Comparison of ENCODE assay signal across 12 mouse cellular contexts in genomic region chr4:53487216-53488188, GRCm38 (mm10). TPM values are rescaled to one million over a fixed set of nuclear protein-coding genes. Genes with fewer than 3 reads are reported as not detected.
A peak's percentile ranks its signal among the peaks of the same experiment; 100 is the strongest.
DNase-seq lines count a peak whose midpoint lies in the region; ATAC-seq and TF ChIP-seq lines count a peak whose summit lies in the region.
"Had no signal": no experiment of that assay in that cellular context is flagged by ENCODE, and none has a peak within 500 bp of the region (broad histone marks: within the 10 kb centered on the region; RNA-seq: fewer than 3 reads in every experiment).

No protein-coding gene starts in this region.

- no peak overlapping the region for H3K4me2 ChIP-seq in forebrain, embryonic 15.5 days (replicated peaks)
- 0 out of 2 replicates have a peak overlapping the region, but pooled peaks have one; percentile 20 for H3K4me2 ChIP-seq in liver, embryonic 16.5 days (ENCODE audit: low read depth, low read length)
- H3K4me2 ChIP-seq: heart, embryonic 13.5 days had no signal

- no peaks in the 10 kb centered on the region for H3K9me3 ChIP-seq in forebrain, embryonic 15.5 days
- H3K9me3 ChIP-seq in forebrain, embryonic 10.5 days, result no peaks in the 10 kb centered on the region
- no peaks in the 10 kb centered on the region for H3K9me3 ChIP-seq in liver, embryonic 16.5 days (replicated peaks; ENCODE audit: control insufficient read depth, low read length)
- H3K9me3 ChIP-seq in midbrain, embryonic 10.5 days (replicated peaks), result no peaks in the 10 kb centered on the region
- H3K9me3 ChIP-seq: heart, embryonic 13.5 days; hindbrain, embryonic 10.5 days had no signal

- H3K79me2 ChIP-seq in liver, adult 2 months (ENCODE audit: control insufficient read depth, insufficient read depth, low read length), result peaks cover 2% of the 10 kb centered on the region; the same call in 1 of the 2 replicates

- ATAC-seq in forebrain, embryonic 15.5 days (replicated peaks), result 0 out of 2 replicates have a peak, but pooled peaks have one; percentile 35
- 0 out of 2 replicates have a peak, but pooled peaks have one; percentile 32 for ATAC-seq in liver, embryonic 16.5 days (ENCODE audit: low read depth)

- H3K4me1 ChIP-seq in forebrain, embryonic 15.5 days, result peaks cover 28% of the 10 kb centered on the region
- H3K4me1 ChIP-seq in forebrain, embryonic 10.5 days, result peaks cover 8% of the 10 kb centered on the region
- peaks cover 8% of the 10 kb centered on the region for H3K4me1 ChIP-seq in liver, adult 2 months (ENCODE audit: control insufficient read depth, insufficient read depth, low read length)
- H3K4me1 ChIP-seq in liver, embryonic 16.5 days (ENCODE audit: control insufficient read depth, low read depth, low read length), result no peaks in the 10 kb centered on the region; the same call in 1 of the 2 replicates
- peaks cover 37% of the 10 kb centered on the region for H3K4me1 ChIP-seq in midbrain, embryonic 10.5 days

- H3K4me3 ChIP-seq in forebrain, embryonic 15.5 days, result no peak overlapping the region
- H3K4me3 ChIP-seq in forebrain, embryonic 10.5 days, result no peak overlapping the region
- no peak overlapping the region for H3K4me3 ChIP-seq in liver, adult 2 months (ENCODE audit: insufficient read depth, low read depth, low read length)
- H3K4me3 ChIP-seq in liver, embryonic 16.5 days (ENCODE audit: low read depth, low read length), result no peak overlapping the region
- no peak overlapping the region for H3K4me3 ChIP-seq in midbrain, embryonic 10.5 days
- H3K4me3 ChIP-seq: heart, embryonic 13.5 days; hindbrain, embryonic 10.5 days had no signal

- TF ChIP-seq CTCF in liver, adult 2 months (IDR thresholded peaks at IDR 0.05; ENCODE audit: low read depth, low read length), result no peak

- DNase-seq in forebrain, embryonic 10.5 days (ENCODE audit: extremely low spot score, low spot score), result no peak
- DNase-seq in liver, adult 2 months (ENCODE audit: extremely low read depth, low read depth, low spot score), result peak; percentile 92
- no peak for DNase-seq in liver
- DNase-seq in brain, adult 2 months (ENCODE audit: low read depth, low spot score), result peak; percentile 65
- DNase-seq in urinary bladder, postnatal 36 days (ENCODE audit: low spot score in 2 of 2), result no peak
- no peak for DNase-seq in midbrain, embryonic 10.5 days (ENCODE audit: low spot score)
- DNase-seq: gastrocnemius, postnatal 25 days; thymus, postnatal 25 days had no signal

- whole genome bisulfite sequencing in forebrain, embryonic 15.5 days, result 60% methylated on average over 12 of the region's 12 CpGs
- WGBS in forebrain, embryonic 10.5 days, result 82% methylated on average over 12 of the region's 12 CpGs
- 55% methylated on average over 12 of the region's 12 CpGs for WGBS in liver, adult 2 months
- WGBS in liver, embryonic 16.5 days (ENCODE audit: insufficient replicate concordance), result 54% methylated on average over 12 of the region's 12 CpGs
- 81% methylated on average over 12 of the region's 12 CpGs for WGBS in midbrain, embryonic 10.5 days

- no peak for TF ChIP-seq POLR2A in liver, adult 2 months (IDR thresholded peaks at IDR 0.05; ENCODE audit: extremely low read depth, insufficient read depth, low read length)

- H3K9ac ChIP-seq in forebrain, embryonic 15.5 days (replicated peaks), result no peak overlapping the region
- no peak overlapping the region for H3K9ac ChIP-seq in liver, adult 2 months (ENCODE audit: low read depth, low read length)
- no peak overlapping the region for H3K9ac ChIP-seq in liver, embryonic 16.5 days (ENCODE audit: low read depth, low read length)
- H3K9ac ChIP-seq: heart, embryonic 13.5 days had no signal

- peak overlapping the region; percentile 77 for H3K27ac ChIP-seq in forebrain, embryonic 15.5 days (replicated peaks)
- no peak overlapping the region for H3K27ac ChIP-seq in forebrain, embryonic 10.5 days
- peak overlapping the region; percentile 62 for H3K27ac ChIP-seq in liver, adult 2 months (replicated peaks; ENCODE audit: insufficient read depth, low read depth, low read length)
- H3K27ac ChIP-seq in liver, embryonic 16.5 days (ENCODE audit: low read length), result no peak overlapping the region
- no peak overlapping the region for H3K27ac ChIP-seq in midbrain, embryonic 10.5 days (replicated peaks)
- H3K27ac ChIP-seq: heart, embryonic 13.5 days; hindbrain, embryonic 10.5 days had no signal

- H3K36me3 ChIP-seq in forebrain, embryonic 15.5 days, result no peaks in the 10 kb centered on the region
- no peaks in the 10 kb centered on the region for H3K36me3 ChIP-seq in forebrain, embryonic 10.5 days (replicated peaks)
- H3K36me3 ChIP-seq in liver, adult 2 months (ENCODE audit: control insufficient read depth, insufficient read depth, low read length), result 0 out of 2 replicates have a peak, but pooled peaks cover 2% of the 10 kb centered on the region
- no peaks in the 10 kb centered on the region for H3K36me3 ChIP-seq in liver, embryonic 16.5 days (ENCODE audit: control insufficient read depth, insufficient read depth)
- no peaks in the 10 kb centered on the region for H3K36me3 ChIP-seq in midbrain, embryonic 10.5 days
- H3K36me3 ChIP-seq: hindbrain, embryonic 10.5 days had no signal

- H3K27me3 ChIP-seq in forebrain, embryonic 15.5 days, result no peaks in the 10 kb centered on the region
- H3K27me3 ChIP-seq in forebrain, embryonic 10.5 days (ENCODE audit: poor library complexity, severe bottlenecking), result no peaks in the 10 kb centered on the region
- H3K27me3 ChIP-seq in liver, adult 2 months (ENCODE audit: control insufficient read depth, insufficient read depth, low read length), result no peaks in the 10 kb centered on the region
- H3K27me3 ChIP-seq in liver, embryonic 16.5 days (ENCODE audit: control insufficient read depth, insufficient read depth, low read depth, low read length), result no peaks in the 10 kb centered on the region
- peaks cover 2% of the 10 kb centered on the region; the same call in 1 of the 2 replicates for H3K27me3 ChIP-seq in midbrain, embryonic 10.5 days (ENCODE audit: low read depth, poor library complexity, severe bottlenecking)
- H3K27me3 ChIP-seq: heart, embryonic 13.5 days had no signal

RNA-seq across cellular contexts. Expression of gene Slc44a1, which starts 47.3 kb away (rescaled TPM):
- 15.8 and 16.7 TPM in 2 replicates for polyA plus RNA-seq in forebrain, embryonic 15.5 days (2015; fragmentation: Nextera tagmentation; extraction: Ambion mirVana)
- polyA plus RNA-seq in forebrain, embryonic 10.5 days (2016; fragmentation: Nextera tagmentation; extraction: Ambion mirVana), result 9.9 and 10.4 TPM in 2 replicates
- 32.9 and 36.6 TPM in 2 replicates for total RNA-seq in liver, adult 2 months (2014; rRNA removed)
- 15.5 and 16.3 TPM in 2 replicates for polyA plus RNA-seq in liver, adult 2 months (2012; rRNA removed)
- polyA plus RNA-seq in liver, embryonic 16.5 days (2015; fragmentation: Nextera tagmentation; extraction: Ambion mirVana), result 7.3 and 9.7 TPM in 2 replicates
- polyA plus RNA-seq in midbrain, embryonic 10.5 days (2016; fragmentation: Nextera tagmentation; extraction: Ambion mirVana), result 8.7 and 10.5 TPM in 2 replicates

Comparison
In these comparisons a context has a peak if more than half of its experiments do, and no peak if none do; other contexts are left out.
1. H3K27ac ChIP-seq: peak in forebrain, embryonic 15.5 days (single experiment) and liver, adult 2 months (single experiment); none in forebrain, embryonic 10.5 days (single experiment), liver, embryonic 16.5 days (single experiment) and midbrain, embryonic 10.5 days (single experiment).
2. DNase-seq: peak in liver, adult 2 months (single experiment) and brain, adult 2 months (single experiment); none in forebrain, embryonic 10.5 days (single experiment), liver (single experiment), urinary bladder, postnatal 36 days (0 of 2) and midbrain, embryonic 10.5 days (single experiment).